Mouse (Mus musculus): ENCODE measurements around the gene Eif4a3. TPM values are rescaled to one million over a fixed set of nuclear protein-coding genes. Genes with fewer than 3 reads are reported as not detected.

The Eif4a3 gene
- total RNA-seq (2014; rRNA removed) = 186 and 192 TPM in 2 replicates
- 266 and 286 TPM in 2 replicates for polyA plus RNA-seq (2015; fragmentation: Nextera tagmentation; extraction: Ambion mirVana)

DNA sequence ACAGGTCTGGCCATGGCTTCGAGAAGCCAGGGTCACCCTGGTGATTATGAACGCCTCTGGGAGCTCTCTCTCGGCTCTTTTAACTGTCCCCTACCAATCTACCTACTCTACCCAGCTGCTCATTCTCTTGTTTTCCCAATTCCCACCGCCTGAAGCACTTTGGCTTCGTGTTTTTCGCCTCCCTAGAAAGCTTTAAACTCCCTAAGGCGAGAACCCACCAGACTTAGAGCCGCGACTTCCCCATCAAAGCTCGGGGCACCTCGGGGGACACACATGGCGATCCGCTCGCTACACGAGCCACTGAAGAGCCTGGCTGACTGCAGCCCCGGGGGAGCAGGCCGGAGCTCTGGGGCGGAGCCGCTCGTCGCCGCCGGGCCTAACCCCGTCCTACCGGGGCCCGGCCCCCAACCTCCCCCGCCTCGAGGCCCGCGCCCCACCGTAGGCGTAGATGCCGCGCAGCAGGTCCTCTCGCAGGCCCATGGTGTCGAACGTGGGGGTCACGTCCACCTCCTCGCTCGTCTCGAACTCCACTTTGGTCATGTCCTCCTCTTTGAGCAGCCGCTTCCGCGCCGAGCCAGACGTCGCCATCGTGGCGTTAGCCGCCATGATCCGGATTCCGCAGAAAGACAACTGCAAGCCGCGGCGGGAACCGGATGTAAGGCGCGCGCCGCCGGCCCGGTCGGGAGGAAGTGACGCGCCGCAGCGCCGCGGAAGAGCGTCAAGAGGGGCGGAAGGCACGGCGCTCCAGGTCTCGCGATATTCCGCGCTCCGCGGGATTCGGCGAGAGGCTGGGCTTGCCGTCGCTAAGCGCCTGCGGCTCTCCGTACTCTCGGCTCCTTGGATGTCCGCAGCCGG lies at the start of gene Eif4a3:
Gene Eif4a3 (minus strand): TSS at position 699 of the 855 bp plus-strand sequence.
- H3K9me3 ChIP-seq (ENCODE audit: low read length) = no peaks in the 10 kb centered on the region
- H3K27ac ChIP-seq (ENCODE audit: low read depth, low read length) = peak within 1 kb of the TSS; percentile 98
- no peaks in the 10 kb centered on the region; the same call in 1 of the 2 replicates for H3K27me3 ChIP-seq (ENCODE audit: insufficient read depth, low read length)
- H3K4me3 ChIP-seq (ENCODE audit: low read depth, low read length) = peak within 1 kb of the TSS; percentile 75
- DNase-seq = peak; percentile 99
- peak within 1 kb of the TSS; percentile 78 for H3K4me2 ChIP-seq (ENCODE audit: low read depth)
- under 1% methylated on average over 88 of the region's 89 CpGs for WGBS
- TF ChIP-seq CTCF (IDR thresholded peaks at IDR 0.05; ENCODE audit: low read depth) = peak; percentile 35; the same call in 1 of the 2 replicates
- peak; percentile 99 for ATAC-seq
- H3K36me3 ChIP-seq (ENCODE audit: insufficient read depth) = peaks cover 33% of the 10 kb centered on the region
- H3K4me1 ChIP-seq (ENCODE audit: insufficient read depth) = peaks cover 14% of the 10 kb centered on the region; the same call in 1 of the 2 replicates
- peak within 1 kb of the TSS; percentile 85 for H3K9ac ChIP-seq

DNA sequence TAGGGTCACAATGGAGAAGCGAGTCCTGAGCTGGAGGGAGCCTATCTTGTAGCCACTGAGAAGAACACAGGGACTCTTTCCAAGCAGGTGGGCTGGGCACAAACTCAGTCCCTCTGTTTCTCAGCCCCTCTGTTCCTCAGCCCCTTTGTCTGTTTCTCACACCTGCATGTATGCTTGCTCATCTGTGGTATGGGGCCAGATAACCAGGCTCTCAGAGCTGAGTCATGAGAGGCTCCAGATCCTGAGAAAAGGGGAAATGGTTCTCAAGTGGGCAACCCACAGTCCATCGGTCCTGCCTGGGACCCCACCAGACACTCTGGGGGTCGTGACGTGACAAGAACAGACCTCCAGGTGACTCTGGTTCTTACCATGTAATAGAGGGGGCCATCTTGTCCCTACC lies 47.2 kb upstream of the Eif4a3 start:
- H3K27ac ChIP-seq (ENCODE audit: low read depth, low read length) = no peak overlapping the region
- ATAC-seq (no peak), DNase-seq (no peak)
- H3K9me3 ChIP-seq (ENCODE audit: low read length) = no peaks in the 10 kb centered on the region
- H3K36me3 ChIP-seq (ENCODE audit: insufficient read depth) = no peaks in the 10 kb centered on the region
- TF ChIP-seq CTCF (IDR thresholded peaks at IDR 0.05; ENCODE audit: low read depth) = no peak
- H3K9ac ChIP-seq = no peak overlapping the region
- H3K4me2 ChIP-seq (ENCODE audit: low read depth) = no peak overlapping the region
- H3K27me3 ChIP-seq (ENCODE audit: insufficient read depth, low read length) = no peaks in the 10 kb centered on the region
- no peaks in the 10 kb centered on the region for H3K4me1 ChIP-seq (ENCODE audit: insufficient read depth)
- H3K4me3 ChIP-seq (ENCODE audit: low read depth, low read length) = no peak overlapping the region
- WGBS = 91% methylated on average over 4 of the region's 4 CpGs

DNA sequence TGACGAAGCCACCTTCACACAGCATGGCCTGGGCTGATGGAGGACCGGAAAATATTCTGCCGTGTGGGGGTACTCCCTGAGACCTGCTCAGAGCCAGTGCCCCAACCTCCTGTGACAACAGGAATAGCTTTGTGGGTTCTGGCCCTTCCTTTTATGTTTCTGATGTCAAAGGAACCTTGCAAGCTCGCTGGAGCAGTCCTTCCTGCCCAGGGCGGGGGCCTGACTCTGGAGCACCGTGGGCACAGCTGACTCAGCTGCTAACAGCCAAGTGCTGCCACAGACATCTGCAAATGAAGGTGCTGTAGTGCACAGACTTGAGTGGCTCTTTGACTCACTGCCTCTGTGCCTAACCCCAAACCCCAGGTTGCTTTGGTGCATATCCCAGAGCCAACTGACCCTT lies 45.0 kb upstream of the Eif4a3 start:
- no peak for DNase-seq
- TF ChIP-seq CTCF (IDR thresholded peaks at IDR 0.05; ENCODE audit: low read depth) = no peak
- ATAC-seq = no peak
- no peak overlapping the region for H3K4me3 ChIP-seq (ENCODE audit: low read depth, low read length)
- no peaks in the 10 kb centered on the region for H3K27me3 ChIP-seq (ENCODE audit: insufficient read depth, low read length)
- H3K4me2 ChIP-seq (ENCODE audit: low read depth) = no peak overlapping the region
- no peaks in the 10 kb centered on the region for H3K36me3 ChIP-seq (ENCODE audit: insufficient read depth)
- 77% methylated on average over 6 of the region's 6 CpGs for WGBS
- no peak overlapping the region for H3K27ac ChIP-seq (ENCODE audit: low read depth, low read length)
- H3K4me1 ChIP-seq (ENCODE audit: insufficient read depth) = no peaks in the 10 kb centered on the region
- H3K9me3 ChIP-seq (ENCODE audit: low read length) = no peaks in the 10 kb centered on the region
- H3K9ac ChIP-seq = no peak overlapping the region

DNA sequence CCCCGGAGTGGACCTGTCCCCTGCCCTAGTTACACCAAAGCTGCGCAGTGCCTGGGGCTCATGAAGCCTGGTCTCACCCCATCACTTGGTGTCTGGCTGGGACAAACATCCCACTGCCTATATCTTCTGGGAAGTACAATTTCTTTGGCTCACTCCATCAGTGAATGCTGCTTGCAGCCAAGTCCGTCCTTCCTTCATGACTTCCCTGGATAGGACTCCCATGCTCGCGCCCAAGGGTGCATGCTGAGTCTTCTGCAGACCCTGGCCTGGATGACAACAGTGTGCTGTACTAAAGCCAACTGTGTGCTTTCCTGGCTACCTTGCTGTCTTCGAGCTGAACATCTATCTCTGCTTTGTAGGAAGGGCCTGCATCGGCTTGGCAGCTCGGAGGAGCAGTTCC lies 44.3 kb upstream of the Eif4a3 start:
- WGBS = 88% methylated on average over 8 of the region's 8 CpGs
- H3K4me1 ChIP-seq (ENCODE audit: insufficient read depth) = no peaks in the 10 kb centered on the region
- DNase-seq (no peak), ATAC-seq (no peak)
- H3K36me3 ChIP-seq (ENCODE audit: insufficient read depth) = no peaks in the 10 kb centered on the region
- no peak overlapping the region for H3K4me3 ChIP-seq (ENCODE audit: low read depth, low read length)
- no peaks in the 10 kb centered on the region for H3K27me3 ChIP-seq (ENCODE audit: insufficient read depth, low read length)
- H3K4me2 ChIP-seq (ENCODE audit: low read depth) = no peak overlapping the region
- no peak for TF ChIP-seq CTCF (IDR thresholded peaks at IDR 0.05; ENCODE audit: low read depth)
- no peak overlapping the region for H3K27ac ChIP-seq (ENCODE audit: low read depth, low read length)
- H3K9ac ChIP-seq = no peak overlapping the region
- no peaks in the 10 kb centered on the region for H3K9me3 ChIP-seq (ENCODE audit: low read length)

DNA sequence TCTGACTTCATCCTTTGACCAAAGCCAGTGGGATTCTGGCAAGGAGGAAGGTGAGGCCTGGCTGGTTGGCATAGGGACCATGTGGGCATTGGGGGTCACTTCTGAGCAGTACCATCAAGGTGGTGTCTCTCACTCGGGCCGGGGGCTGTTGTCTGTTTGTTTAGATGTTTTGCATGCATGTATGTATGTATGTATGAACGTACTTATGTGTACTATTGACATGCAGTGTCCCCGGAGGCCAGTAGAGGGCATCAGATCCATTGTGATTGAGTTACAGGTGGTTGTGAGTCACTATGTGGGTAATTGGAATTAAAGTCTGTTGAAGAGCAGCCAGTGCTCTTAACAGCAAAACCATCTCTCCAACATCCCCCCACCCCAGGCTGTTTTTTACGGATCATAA lies 39.7 kb upstream of the Eif4a3 start:
- ATAC-seq (peak; percentile 55; the same call in 1 of the 2 replicates), DNase-seq (peak; percentile 89)

DNA sequence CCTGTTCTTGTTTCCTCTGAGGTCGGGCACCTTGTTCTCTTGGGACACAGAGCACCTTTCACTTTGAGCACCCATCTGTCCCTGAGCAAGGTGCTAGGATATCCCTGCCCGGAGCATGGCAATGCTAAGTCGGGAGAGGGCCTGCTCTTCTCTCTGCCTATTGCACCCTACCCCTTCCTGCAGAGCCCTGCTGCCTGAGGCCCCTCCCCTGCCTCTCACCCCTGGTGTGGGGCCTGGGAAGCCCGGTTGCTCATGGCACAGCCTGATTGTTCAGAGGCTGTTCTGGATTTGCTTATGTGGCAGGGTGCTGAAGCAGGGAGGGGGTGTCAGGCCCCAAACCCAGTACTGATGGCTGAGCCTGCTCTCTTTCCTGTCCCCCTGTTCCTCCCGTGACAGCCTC lies 39.3 kb upstream of the Eif4a3 start:
- Histone ChIP-seq H3K27me3 (ENCODE audit: insufficient read depth, low read length) (no peaks in the 10 kb centered on the region), H3K4me3 (ENCODE audit: low read depth, low read length) (no peak overlapping the region), H3K27ac (ENCODE audit: low read depth, low read length) (no peak overlapping the region), H3K9ac (no peak overlapping the region), H3K4me2 (ENCODE audit: low read depth) (no peak overlapping the region), H3K4me1 (ENCODE audit: insufficient read depth) (no peaks in the 10 kb centered on the region), H3K36me3 (ENCODE audit: insufficient read depth) (no peaks in the 10 kb centered on the region), H3K9me3 (ENCODE audit: low read length) (no peaks in the 10 kb centered on the region)
- WGBS = 54% methylated on average over 5 of the region's 5 CpGs
- TF ChIP-seq CTCF (IDR thresholded peaks at IDR 0.05; ENCODE audit: low read depth) = no peak
- ATAC-seq (no peak), DNase-seq (no peak)

More for the DNA sequence above, 39.7 kb upstream of the Eif4a3 start:
- Histone ChIP-seq H3K9ac (no peak overlapping the region), H3K27ac (ENCODE audit: low read depth, low read length) (no peak overlapping the region), H3K4me3 (ENCODE audit: low read depth, low read length) (no peak overlapping the region), H3K27me3 (ENCODE audit: insufficient read depth, low read length) (no peaks in the 10 kb centered on the region), H3K9me3 (ENCODE audit: low read length) (no peaks in the 10 kb centered on the region), H3K4me1 (ENCODE audit: insufficient read depth) (no peaks in the 10 kb centered on the region), H3K4me2 (ENCODE audit: low read depth) (no peak overlapping the region), H3K36me3 (ENCODE audit: insufficient read depth) (no peaks in the 10 kb centered on the region)
- TF ChIP-seq CTCF (IDR thresholded peaks at IDR 0.05; ENCODE audit: low read depth) = peak; percentile 90
- 7% methylated on average over 5 of the region's 5 CpGs for WGBS
